Mouse (Mus musculus) embryonic facial prominence, embryonic 11.5 days (tissue): ENCODE measurements around the gene Spsb1. TPM values are rescaled to one million over a fixed set of nuclear protein-coding genes. Genes with fewer than 3 reads are reported as not detected.
A peak's percentile ranks its signal among the peaks of the same experiment; 100 is the strongest.

Source experiments
- ATAC-seq: fragments of 200-750 bp; cut with Nextera tagmentation; replicated peaks from 2 replicates; pipeline ENCODE4 v1.8.0; 2017; ENCODE audit warnings: low read depth; ENCODE audit not compliant: insufficient number of reproducible peaks, low FRiP score, low TSS enrichment
- DNase-seq: peaks from one replicate; pipeline ENCODE4 v3.0.0-alpha.2; 2015; ENCODE audit warnings: low spot score
- H3K27ac ChIP-seq: fragments of 300-500 bp; sonication (generic); replicated peaks from 2 replicates; pipeline ENCODE4 v1.5.1; 2014; ENCODE audit warnings: mild to moderate bottlenecking, low read depth, low read length, control low read depth
- H3K27me3 ChIP-seq: fragments of 300-500 bp; sonication (generic); 2 replicates; pipeline ENCODE4 v1.6.1; 2014; ENCODE audit warnings: mild to moderate bottlenecking, low read length, moderate library complexity, mixed read lengths; ENCODE audit not compliant: control insufficient read depth, insufficient read depth
- H3K36me3 ChIP-seq: fragments of 300-500 bp; sonication (generic); replicated peaks from 2 replicates; pipeline ENCODE4 v1.6.1; 2014; ENCODE audit warnings: low read depth, mild to moderate bottlenecking, low read length, moderate library complexity, mixed read lengths; ENCODE audit not compliant: control insufficient read depth, insufficient read depth
- H3K4me1 ChIP-seq: fragments of 300-500 bp; sonication (generic); 2 replicates; pipeline ENCODE4 v1.6.1; 2014; ENCODE audit warnings: low read length, mixed read lengths; ENCODE audit not compliant: control insufficient read depth, insufficient read depth
- H3K4me2 ChIP-seq: fragments of 300-500 bp; sonication (generic); 2 replicates; pipeline ENCODE4 v1.6.1; 2014; ENCODE audit warnings: low read depth, mild to moderate bottlenecking, control low read depth, low read length, moderate library complexity
- H3K4me3 ChIP-seq: fragments of 300-500 bp; sonication (generic); 2 replicates; pipeline ENCODE4 v1.5.1; 2014; ENCODE audit warnings: low read depth, low read length, control low read depth
- H3K9ac ChIP-seq: fragments of 300-500 bp; sonication (generic); replicated peaks from 2 replicates; pipeline ENCODE4 v1.6.1; 2014; ENCODE audit warnings: mild to moderate bottlenecking, control low read depth, low read length
- H3K9me3 ChIP-seq: fragments of 300-500 bp; sonication (generic); replicated peaks from 2 replicates; pipeline ENCODE4 v1.6.1; 2016; ENCODE audit warnings: mild to moderate bottlenecking, low read length, inconsistent platforms, mixed read lengths; ENCODE audit not compliant: control insufficient read depth
- WGBS: fragments of 180-500 bp; shearing (Covaris S2); extraction: QIAGEN DNeasy Blood & Tissue Kit; methylation state at CpG from one replicate; pipeline ENCODE4 v1.1.7; 2014; 5-methylcytosine and 5-hydroxymethylcytosine counted together
- polyA plus RNA-seq: library from polyadenylated mRNA; unstranded; fragments of >200 nt; fragmentation: Nextera tagmentation; extraction: Ambion mirVana; gene quantifications from 2 replicates; pipeline ENCODE4 v1.2.1, GENCODE M21; 2014

Gene Spsb1
- polyA plus RNA-seq, 1 experiment from 2014 or later = 16.7 TPM

DNA sequence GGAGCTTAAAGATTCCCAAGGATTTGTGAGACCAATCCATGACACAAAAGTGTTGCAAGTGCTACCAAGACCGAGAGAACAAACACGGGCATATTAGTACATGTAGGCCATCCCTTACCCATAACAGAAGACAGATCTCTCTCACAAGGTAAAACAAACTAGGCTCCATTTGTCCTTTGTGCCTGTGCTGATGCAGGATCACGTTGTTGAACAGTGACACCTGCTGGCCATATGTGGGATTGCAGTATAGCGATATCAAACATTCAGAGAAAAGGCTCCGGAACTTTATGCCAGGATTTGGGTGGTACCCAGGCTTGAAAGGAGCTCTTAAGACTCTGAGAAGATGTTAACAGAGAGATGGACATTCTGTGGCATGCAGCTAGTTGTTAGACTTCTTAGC, 3.7 kb upstream of the Spsb1 start:
- Histone ChIP-seq H3K4me3 (no peak overlapping the region), H3K9ac (no peak overlapping the region), H3K27me3 (peaks cover 5% of the 10 kb centered on the region), H3K4me1 (peaks cover 2% of the 10 kb centered on the region), H3K9me3 (no peaks in the 10 kb centered on the region), H3K27ac (no peak overlapping the region), H3K4me2 (no peak overlapping the region), H3K36me3 (no peaks in the 10 kb centered on the region)
- peak; percentile 89 for DNase-seq
- ATAC-seq = no peak
- WGBS = 6% methylated on average over 5 of the region's 5 CpGs

DNA sequence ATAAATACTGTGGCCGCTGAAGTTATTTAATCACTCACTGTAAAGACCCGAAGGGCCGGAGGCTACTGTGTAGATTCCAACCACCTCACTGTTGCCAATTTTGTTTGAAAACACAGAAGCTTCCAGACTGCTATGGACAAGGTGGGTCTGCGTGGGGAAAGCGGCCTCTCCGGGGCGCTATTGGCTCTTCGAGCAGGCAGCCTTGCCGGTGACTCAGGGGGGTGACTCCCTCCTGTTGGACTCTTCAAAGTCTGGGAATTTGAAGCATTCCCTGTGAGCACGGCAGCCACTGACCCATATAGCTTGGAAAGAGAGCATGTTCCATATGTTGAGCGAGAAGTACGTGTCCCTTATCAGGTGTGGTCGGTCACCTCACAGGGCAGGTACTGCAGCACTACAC, 1.2 kb upstream of the Spsb1 start:
- Histone ChIP-seq H3K4me2 (no peak overlapping the region), H3K4me3 (no peak overlapping the region), H3K27me3 (peaks cover 5% of the 10 kb centered on the region), H3K27ac (no peak overlapping the region), H3K4me1 (peaks cover 2% of the 10 kb centered on the region), H3K9me3 (no peaks in the 10 kb centered on the region), H3K36me3 (no peaks in the 10 kb centered on the region; the same call in 1 of the 2 replicates), H3K9ac (no peak overlapping the region)
- 45% methylated on average over 13 of the region's 13 CpGs for WGBS
- no peak for ATAC-seq
- no peak for DNase-seq

DNA sequence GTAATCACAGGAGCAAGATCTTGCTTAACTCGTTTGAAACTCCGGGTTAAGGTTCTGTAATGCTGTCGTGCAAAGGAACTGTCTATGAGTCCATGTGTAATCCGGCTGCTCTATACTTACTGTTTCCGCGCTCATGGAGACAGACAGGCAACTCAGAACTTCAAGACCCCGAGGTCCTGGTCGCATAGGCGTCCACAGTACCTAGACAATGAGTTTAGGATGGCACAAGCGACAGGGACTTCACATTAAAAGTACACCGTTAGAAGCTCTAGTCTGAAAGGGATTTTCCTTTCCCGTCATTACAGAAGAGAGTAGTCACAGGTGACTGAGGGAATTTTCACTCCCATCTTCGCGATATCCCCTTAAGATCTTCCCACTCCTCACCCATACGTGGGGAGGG, 788 bp upstream of the Spsb1 start:
- H3K4me2 ChIP-seq = peak overlapping the region; percentile 93
- no peak overlapping the region for H3K27ac ChIP-seq
- ATAC-seq (no peak), DNase-seq (no peak)
- peaks cover 2% of the 10 kb centered on the region for H3K4me1 ChIP-seq
- H3K36me3 ChIP-seq = no peaks in the 10 kb centered on the region; the same call in 1 of the 2 replicates
- H3K27me3 ChIP-seq = peaks cover 5% of the 10 kb centered on the region
- no peak overlapping the region; the same call in 1 of the 2 replicates for H3K4me3 ChIP-seq
- H3K9ac ChIP-seq = no peak overlapping the region
- no peaks in the 10 kb centered on the region for H3K9me3 ChIP-seq
- 16% methylated on average over 15 of the region's 15 CpGs for WGBS

DNA sequence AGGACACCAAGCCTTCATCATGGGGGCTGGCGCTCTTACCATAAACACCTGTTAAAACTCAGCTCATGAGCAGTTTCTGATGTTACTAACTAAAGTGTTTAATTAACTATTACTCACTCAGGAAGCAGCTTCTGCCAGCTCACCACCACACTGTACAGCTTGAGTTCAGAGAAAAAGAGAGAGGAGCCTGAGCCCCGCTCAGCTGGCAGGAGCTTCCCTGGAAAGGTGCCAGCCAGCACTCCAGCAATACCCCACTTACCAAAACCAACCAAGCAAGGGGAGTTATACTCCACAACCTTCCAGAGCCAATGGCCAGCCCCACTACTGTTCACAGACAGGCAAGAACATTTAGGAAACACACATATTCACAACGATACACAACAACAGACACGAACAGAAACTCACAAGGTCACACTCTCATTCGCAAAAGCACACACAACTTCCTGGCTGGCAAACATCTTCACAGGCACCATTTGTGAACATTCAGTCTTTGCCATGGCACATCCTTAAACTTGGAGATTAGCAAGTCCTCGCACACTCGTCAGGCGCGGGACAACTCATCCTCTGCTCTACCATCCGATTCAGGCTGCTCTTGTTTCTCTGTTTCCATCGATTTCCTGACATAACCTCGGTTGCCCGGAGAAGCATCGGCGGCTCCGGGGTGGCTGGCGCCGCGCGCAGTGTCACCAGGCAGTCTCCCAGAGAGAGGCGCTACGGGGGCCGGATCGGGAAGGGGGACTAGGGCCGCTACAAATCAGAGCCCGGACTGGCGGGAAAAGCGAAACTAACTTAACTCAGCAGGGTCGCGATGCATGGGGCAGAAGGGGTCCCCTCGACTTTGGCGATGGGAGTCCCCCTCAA, 992 bp downstream of the Spsb1 start:
- Histone ChIP-seq H3K36me3 (no peaks in the 10 kb centered on the region; the same call in 1 of the 2 replicates), H3K4me3 (peak overlapping the region; percentile 80), H3K9me3 (no peaks in the 10 kb centered on the region), H3K4me1 (peaks cover 9% of the 10 kb centered on the region), H3K4me2 (peak overlapping the region; percentile 93), H3K9ac (peak overlapping the region; percentile 77), H3K27ac (no peak overlapping the region; the same call in 1 of the 2 replicates), H3K27me3 (peaks cover 5% of the 10 kb centered on the region)
- ATAC-seq (no peak), DNase-seq (peak; percentile 60)
- WGBS = 6% methylated on average over 32 of the region's 32 CpGs

DNA sequence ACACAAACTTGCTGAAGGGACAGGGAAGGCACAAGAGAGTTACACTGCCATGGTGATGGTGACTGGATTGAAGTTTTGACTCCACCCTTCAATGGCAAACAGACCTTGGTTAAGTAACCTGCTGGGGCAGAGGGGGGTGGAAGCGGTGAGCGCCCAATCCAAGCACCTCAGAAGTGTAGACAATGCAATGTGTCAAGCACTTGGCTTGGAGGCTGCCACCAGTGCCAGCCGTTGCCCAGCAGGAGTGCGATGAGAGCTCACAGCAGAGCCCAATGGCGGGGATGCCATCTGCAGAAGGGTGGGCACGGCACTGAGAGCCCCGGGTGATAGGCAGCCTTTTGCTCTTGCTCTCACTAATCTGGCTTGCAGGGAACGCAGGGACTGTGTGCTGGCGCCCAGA, 2.6 kb downstream of the Spsb1 start:
- Histone ChIP-seq H3K4me1 (peaks cover 9% of the 10 kb centered on the region), H3K36me3 (no peaks in the 10 kb centered on the region; the same call in 1 of the 2 replicates), H3K9me3 (no peaks in the 10 kb centered on the region), H3K4me3 (no peak overlapping the region), H3K27me3 (peaks cover 5% of the 10 kb centered on the region), H3K9ac (no peak overlapping the region), H3K4me2 (no peak overlapping the region), H3K27ac (no peak overlapping the region)
- DNase-seq (no peak), ATAC-seq (no peak)
- WGBS = 81% methylated on average over 9 of the region's 9 CpGs

DNA sequence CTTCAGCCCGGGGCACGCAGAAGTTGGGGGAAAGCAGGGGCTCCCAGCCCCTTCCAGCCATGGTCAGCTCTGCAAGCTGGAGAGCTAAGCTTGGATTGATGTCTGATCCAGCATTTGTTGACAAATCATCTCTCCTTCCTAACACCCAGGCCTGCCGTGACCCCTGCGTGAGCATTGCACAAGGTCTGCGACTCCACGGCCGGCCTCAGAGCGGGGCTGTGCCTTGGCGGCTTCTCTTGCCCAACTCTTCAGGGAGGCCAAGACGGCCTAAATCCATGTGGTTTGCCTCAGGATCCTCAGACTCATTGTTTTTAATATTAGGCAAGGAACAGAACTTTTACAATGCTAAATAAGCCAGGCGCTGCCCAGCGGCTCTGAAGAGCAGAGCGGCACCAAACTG, 3.6 kb downstream of the Spsb1 start:
- 82% methylated on average over 13 of the region's 13 CpGs for WGBS
- Histone ChIP-seq H3K4me3 (no peak overlapping the region), H3K9ac (no peak overlapping the region), H3K9me3 (no peaks in the 10 kb centered on the region), H3K27me3 (peaks cover 3% of the 10 kb centered on the region), H3K27ac (no peak overlapping the region), H3K36me3 (no peaks in the 10 kb centered on the region; the same call in 1 of the 2 replicates), H3K4me2 (no peak overlapping the region), H3K4me1 (peaks cover 16% of the 10 kb centered on the region)
- ATAC-seq = no peak
- DNase-seq = no peak

DNA sequence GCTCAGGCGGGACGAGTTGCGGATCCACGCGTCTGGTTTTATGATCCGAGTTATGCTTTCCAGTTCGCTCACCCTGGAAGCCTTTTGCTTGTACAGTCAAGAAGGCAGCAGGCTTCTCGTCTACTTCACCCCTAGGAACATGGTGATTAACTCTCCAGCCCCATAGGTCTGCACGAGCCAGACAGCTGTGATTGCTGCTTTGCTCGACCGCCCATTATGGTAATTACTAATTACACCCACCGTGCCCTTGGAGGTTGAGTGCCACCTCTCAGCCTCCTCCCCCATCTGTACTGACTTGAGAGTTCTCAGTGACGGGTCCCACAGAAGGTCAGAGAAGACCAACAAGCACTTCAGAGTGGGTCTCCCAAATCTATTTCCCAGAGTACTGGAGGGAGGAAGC, 5.2 kb downstream of the Spsb1 start:
- 58% methylated on average over 13 of the region's 13 CpGs for WGBS
- Histone ChIP-seq H3K27me3 (no peaks in the 10 kb centered on the region), H3K27ac (no peak overlapping the region), H3K4me2 (no peak overlapping the region), H3K9me3 (no peaks in the 10 kb centered on the region), H3K4me1 (peaks cover 22% of the 10 kb centered on the region), H3K4me3 (no peak overlapping the region), H3K36me3 (no peaks in the 10 kb centered on the region; the same call in 1 of the 2 replicates), H3K9ac (no peak overlapping the region)
- ATAC-seq (no peak), DNase-seq (no peak)

DNA sequence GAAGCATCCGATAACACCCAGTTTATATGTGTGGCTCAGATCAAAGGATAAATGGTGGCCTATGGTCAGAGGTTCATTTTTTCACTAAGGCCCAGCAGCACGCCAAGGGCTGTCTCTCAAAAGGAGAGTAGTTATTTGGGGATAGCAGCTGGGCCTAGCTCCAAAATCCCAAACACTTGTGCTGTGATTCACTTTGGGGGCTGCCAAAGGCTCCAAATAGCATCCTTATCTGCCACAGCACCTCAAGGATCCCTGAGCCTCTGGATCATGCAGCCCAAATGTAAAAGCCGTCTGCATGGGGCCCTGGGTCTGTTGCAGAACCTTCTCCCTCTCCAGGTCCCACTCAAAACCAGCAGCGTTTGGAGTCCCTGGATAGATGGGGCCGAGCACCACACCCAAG, 6.7 kb downstream of the Spsb1 start:
- Histone ChIP-seq H3K27ac (no peak overlapping the region), H3K4me2 (no peak overlapping the region), H3K27me3 (no peaks in the 10 kb centered on the region), H3K4me1 (peaks cover 25% of the 10 kb centered on the region), H3K4me3 (no peak overlapping the region), H3K9me3 (no peaks in the 10 kb centered on the region), H3K9ac (no peak overlapping the region), H3K36me3 (no peaks in the 10 kb centered on the region; the same call in 1 of the 2 replicates)
- WGBS = 88% methylated on average over 5 of the region's 5 CpGs
- DNase-seq (no peak), ATAC-seq (no peak)
